Mouse (Mus musculus): Measurements from ENCODE around the gene Mrps18c. TPM values are rescaled to one million over a fixed set of nuclear protein-coding genes. Genes with fewer than 3 reads are reported as not detected.

The Mrps18c gene
- total RNA-seq, 2 experiments from 2014 or later: 55.0 to 64.3 TPM

GRCm38 (mm10) chr5:100821375-100821774 lies 22.9 kb downstream of the Mrps18c start:
- no peak for DNase-seq (ENCODE audit: low spot score in 2 of 2)
- intact Hi-C loops (cut with DNase I): no loop called here

DNA sequence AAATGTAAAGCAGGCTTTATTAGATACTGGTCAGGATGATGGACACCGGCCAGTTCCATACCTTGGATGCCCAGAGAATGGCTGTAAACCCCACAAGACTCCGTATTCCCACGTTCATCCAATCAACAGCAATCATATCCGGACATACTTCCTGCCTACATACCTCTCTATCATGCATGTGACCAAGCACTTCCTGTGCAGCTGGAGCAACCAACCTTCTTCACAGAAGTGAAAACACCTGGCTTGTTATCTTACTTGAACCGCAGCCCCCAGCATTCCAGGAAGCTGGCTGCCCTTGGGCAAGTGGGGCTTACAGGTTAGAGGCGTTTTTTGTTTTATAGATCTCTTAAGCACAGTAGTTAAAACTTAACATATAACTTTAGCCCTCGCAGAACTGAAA lies 24.4 kb downstream of the Mrps18c start:
- DNase-seq (ENCODE audit: low spot score in 2 of 2): no peak
- intact Hi-C loops (cut with DNase I): no loop called here

- intact Hi-C loops (cut with DNase I): loop anchor here (1.0 kb wide), 1 partner anchor 89 kb away; no protein-coding TSS in a partner anchor
- peak in 1 of 2 experiments; percentile 17 for DNase-seq (ENCODE audit: low spot score in 2 of 2)
These were observed 27.5 kb downstream of the Mrps18c start for GRCm38 (mm10) chr5:100825975-100826374.

DNA sequence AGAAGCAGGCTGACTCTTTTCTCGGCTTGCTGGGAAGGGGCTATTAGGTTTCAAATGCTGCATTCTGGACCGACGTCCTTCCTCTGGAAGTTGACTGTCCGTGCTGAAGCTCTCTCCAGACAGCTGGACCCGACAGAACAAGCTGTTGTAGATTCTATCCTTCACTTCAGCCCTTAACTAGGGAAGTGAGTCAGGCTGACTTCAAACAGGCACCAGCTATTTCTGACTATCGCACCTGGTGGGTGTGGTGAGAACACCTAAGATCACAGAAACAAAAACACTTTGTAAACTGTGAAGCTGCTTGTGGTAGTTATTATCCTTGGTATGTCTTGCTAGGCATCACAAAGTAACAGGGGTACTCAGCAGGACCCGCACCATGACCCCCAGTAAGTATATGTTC lies 28.1 kb downstream of the Mrps18c start:
- intact Hi-C loops (cut with DNase I): loop anchor here (1.0 kb wide), 1 partner anchor 89 kb away; no protein-coding TSS in a partner anchor
- DNase-seq (ENCODE audit: low spot score in 2 of 2): peak in 1 of 2 experiments; percentile 17

DNA sequence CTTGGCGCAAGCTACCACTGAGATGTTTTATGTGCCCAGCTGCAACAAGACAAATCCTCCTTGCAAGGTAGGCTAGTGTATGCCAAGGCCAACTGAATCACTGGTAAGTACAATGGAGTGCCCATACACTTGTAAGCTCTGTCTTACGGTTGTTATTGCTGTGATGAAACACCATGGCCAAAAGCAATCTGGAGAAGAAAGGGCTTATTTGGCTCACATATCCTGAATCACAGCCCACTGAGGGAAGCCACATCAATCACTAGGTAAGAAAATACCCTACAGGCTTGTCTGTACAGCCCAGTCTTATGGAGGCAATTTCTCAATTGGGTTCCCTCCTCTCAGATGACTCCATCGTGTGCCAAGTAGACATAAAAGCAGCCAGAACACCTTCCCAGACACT lies 30.3 kb downstream of the Mrps18c start:
- intact Hi-C loops (cut with DNase I): no loop called here
- DNase-seq (ENCODE audit: low spot score in 2 of 2): no peak

DNA sequence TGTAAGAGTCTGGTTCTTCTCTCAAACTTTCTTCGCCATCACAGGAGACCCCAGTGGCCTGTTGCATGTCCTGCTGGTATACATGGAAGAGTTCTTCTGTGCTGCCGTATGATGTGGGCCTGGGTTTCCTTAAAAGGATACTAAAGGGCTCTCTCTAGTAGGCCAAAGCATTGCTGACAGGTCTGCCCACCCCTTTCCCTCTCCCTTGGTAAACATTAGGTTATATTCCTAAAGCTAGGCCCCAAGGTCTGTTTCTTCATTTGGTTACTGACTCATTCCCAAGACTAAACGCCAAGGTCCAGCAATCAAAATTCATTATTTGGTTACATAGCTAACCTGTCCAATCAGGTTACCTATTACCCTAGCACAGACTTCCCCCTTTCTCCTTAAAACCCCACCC lies 34.3 kb downstream of the Mrps18c start:
- no peak for DNase-seq (ENCODE audit: low spot score in 2 of 2)
- intact Hi-C loops (cut with DNase I): no loop called here

- intact Hi-C loops (cut with DNase I): no loop called here
- no peak for DNase-seq (ENCODE audit: low spot score in 2 of 2)
These were observed 35.4 kb downstream of the Mrps18c start for GRCm38 (mm10) chr5:100833841-100834240.

DNA sequence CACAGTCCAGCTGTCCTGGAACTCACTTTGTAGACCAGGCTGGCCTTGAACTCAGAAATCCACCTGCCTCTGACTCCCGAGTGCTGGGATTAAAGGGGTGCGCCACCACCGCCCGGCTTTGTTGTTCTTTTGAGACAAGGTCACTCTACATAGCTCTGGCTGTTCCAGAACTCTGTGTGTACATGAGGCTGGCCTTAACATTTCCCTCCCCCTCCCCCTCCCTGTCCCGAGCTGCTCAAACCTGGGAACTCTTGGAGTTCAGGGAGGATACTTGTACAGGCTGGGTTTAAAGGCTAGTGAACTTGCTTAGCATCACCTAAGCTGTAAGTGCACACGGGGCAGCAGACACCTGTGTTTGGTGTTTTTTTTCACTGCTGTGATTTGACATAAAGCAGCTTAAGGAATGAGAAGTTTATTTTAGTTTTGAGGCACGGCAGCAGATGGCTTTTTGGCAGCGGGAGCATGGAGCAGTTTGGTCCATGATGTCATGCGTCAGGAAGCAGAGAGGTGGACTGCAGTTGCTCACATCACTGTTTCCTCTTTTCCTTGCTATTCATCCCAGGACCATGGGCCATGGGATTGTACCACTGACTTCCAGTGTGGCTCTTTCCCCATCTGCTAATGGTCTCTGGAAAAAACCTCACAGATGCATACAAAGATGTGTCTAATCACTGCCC lies 37.6 kb downstream of the Mrps18c start:
- intact Hi-C loops (cut with DNase I): no loop called here
- DNase-seq (ENCODE audit: low spot score in 2 of 2): no peak

DNA sequence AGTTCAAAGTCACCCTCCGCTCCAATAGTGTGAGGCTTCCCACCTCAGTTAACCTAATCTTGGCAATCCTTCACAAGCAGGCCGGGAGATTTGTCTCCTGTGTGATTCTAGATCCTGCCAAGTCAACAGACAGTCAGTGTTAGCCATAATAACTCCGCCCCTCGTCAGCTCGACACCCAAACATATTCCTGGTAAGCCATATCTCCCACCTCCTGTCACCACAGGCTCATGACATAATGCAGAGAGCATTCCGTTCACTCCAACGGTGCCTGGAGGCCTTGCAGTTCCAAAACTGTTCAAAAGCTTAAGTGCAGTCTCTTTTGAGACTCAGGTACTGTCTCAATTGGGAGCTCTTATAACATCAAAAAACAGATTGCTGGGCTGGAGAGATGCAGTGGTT lies 39.5 kb downstream of the Mrps18c start:
- no peak for DNase-seq (ENCODE audit: low spot score in 2 of 2)
- intact Hi-C loops (cut with DNase I): no loop called here

- DNase-seq (ENCODE audit: low spot score in 2 of 2): no peak
- intact Hi-C loops (cut with DNase I): loop anchor here (10.0 kb wide), 1 partner anchor 820 kb away; the partner anchor contains the start of gene Nkx6-1
These were observed 46.1 kb downstream of the Mrps18c start for GRCm38 (mm10) chr5:100844485-100844884.

- intact Hi-C loops (cut with DNase I): loop anchor here (10.0 kb wide), 1 partner anchor 819 kb away; the partner anchor contains the start of gene Nkx6-1
- peak; percentile 27 to 31 for DNase-seq (ENCODE audit: low spot score in 2 of 2)
These were observed 47.0 kb downstream of the Mrps18c start, which contains the start of gene Gpat3 for GRCm38 (mm10) chr5:100845485-100845847. Gene Gpat3 (plus strand): TSS chr5:100845713.

DNA sequence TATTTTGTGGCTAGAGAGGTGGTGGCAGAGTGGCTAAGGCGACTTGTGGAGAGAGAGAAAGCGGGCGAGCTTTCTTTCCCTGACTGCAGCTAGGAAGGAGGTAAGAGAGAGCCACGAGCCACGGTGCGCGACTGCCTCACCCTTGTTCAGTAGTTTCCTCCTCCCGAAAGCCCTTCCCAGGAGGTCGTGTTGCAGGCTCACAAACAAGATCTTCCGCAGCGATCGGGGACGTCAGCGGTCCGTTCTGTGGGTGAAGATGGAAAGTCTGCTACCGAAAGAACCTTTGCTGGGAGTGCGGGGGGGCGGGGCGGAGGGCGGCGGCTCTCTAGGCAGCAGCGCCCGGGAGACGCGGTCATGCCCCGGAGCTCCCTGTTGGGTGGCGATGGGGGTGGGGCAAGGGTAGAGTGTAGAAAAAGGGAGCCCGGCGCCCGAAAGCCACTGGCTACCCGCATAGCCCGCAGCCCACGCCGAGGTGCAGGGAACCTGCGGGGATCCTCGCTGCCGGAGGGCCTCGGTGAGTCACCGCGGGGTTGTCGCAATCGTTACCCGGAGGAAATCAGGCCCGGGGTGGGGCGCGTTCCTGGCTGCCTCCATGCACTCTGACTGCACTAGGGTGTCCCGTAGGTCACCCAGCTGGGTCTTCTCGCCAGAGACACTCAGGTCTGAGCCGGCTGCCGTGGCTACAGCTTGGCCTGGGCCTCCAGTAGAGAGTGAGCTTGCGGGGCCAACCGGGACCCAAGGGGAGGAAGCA lies 47.6 kb downstream of the Mrps18c start:
- intact Hi-C loops (cut with DNase I): loop anchor here (10.0 kb wide), 1 partner anchor 819 kb away; the partner anchor contains the start of gene Nkx6-1
- DNase-seq (ENCODE audit: low spot score in 2 of 2): peak; percentile 42 to 57

GRCm38 (mm10) chr5:100846599-100846920 lies 48.1 kb downstream of the Mrps18c start:
- intact Hi-C loops (cut with DNase I): loop anchor here (10.0 kb wide), 1 partner anchor 818 kb away; the partner anchor contains the start of gene Nkx6-1
- DNase-seq (ENCODE audit: low spot score in 2 of 2): peak in 1 of 2 experiments; percentile 5

DNA sequence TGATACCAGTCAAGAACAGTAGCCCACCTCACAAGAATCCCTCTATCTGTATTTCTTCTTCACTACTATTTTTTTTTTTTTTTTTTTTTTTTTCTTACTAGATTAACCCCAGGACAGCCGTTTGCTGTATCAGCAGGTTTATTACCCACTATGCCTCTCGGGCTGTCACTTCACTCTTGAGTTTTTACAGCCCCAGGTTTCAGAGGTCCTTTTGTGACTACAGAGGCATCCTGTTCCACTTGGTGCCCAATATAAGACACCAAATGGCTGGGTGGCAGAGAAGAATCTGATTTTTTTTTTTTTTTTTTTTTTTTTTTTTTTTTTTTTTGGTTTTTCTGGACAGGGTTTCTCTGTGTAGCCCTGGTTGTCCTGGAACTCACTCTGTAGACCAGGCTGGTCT lies 48.7 kb downstream of the Mrps18c start:
- intact Hi-C loops (cut with DNase I): loop anchor here (10.0 kb wide), 1 partner anchor 818 kb away; the partner anchor contains the start of gene Nkx6-1
- DNase-seq (ENCODE audit: low spot score in 2 of 2): no peak

- no peak for DNase-seq (ENCODE audit: low spot score in 2 of 2)
- intact Hi-C loops (cut with DNase I): no loop called here
These were observed 55.5 kb downstream of the Mrps18c start for GRCm38 (mm10) chr5:100853963-100854362.

Other genes with a start within 250 kb of the Mrps18c start
- gene Plac8, start 226.4 kb upstream of the Mrps18c start, total RNA-seq (2021): not detected
- gene Coq2, start 123.5 kb upstream of the Mrps18c start, total RNA-seq (2021): 10 to 100 TPM; 68.8 to 69.7 TPM
- 1 to 10 TPM; 1.6 to 1.8 TPM for gene Hpse, start 78.9 kb upstream of the Mrps18c start, total RNA-seq (2021)
- gene Helq, start within 50 bp of the Mrps18c start, total RNA-seq (2021): 10 to 100 TPM; 10.7 to 19.9 TPM
- gene Abraxas1, start 22.3 kb downstream of the Mrps18c start, total RNA-seq (2021): 1 to 10 TPM; 5.8 to 6.2 TPM
- gene Gpat3, start 47.1 kb downstream of the Mrps18c start, total RNA-seq (2021): 1 to 10 TPM; 3.3 to 3.7 TPM

All from left cerebral cortex, postnatal 25 days (tissue).